Mouse (Mus musculus) testis, adult 2 months (tissue): Measurements from ENCODE around the gene Rph3al.

ENCODE experiments used
- CTCF ChIP-seq: fragments of 200-500 bp; IDR thresholded peaks from 2 replicates; pipeline ENCODE4 v1.5.1; 2012; ENCODE audit warnings: low read depth, mild to moderate bottlenecking, inconsistent platforms, low read length, moderate library complexity; ENCODE audit not compliant: control insufficient read depth, insufficient read depth, insufficient replicate concordance
- POLR2A ChIP-seq: fragments of 200-500 bp; IDR thresholded peaks from 2 replicates; pipeline ENCODE4 v1.6.1; 2012; ENCODE audit warnings: low read depth, mild to moderate bottlenecking, inconsistent platforms, low read length, moderate library complexity; ENCODE audit not compliant: control insufficient read depth

- TF ChIP-seq CTCF, result no peak
- TF ChIP-seq POLR2A, result no peak
Measured at GRCm38 (mm10) chr11:75935819-75936430, 2.3 kb downstream of the Rph3al start.
